Mouse (Mus musculus) hindbrain, embryonic 16.5 days (tissue): ENCODE measurements at regions not wholly inside any gene's neighbourhood (a gene's known extent, or its start where the extent isn't known, plus 50 kb on each side); places are given as distances from the start of the nearest gene placed in this dataset.

ENCODE experiments used
- ATAC-seq: fragments of 200-750 bp; cut with Nextera tagmentation; 2 replicates; pipeline ENCODE4 v1.8.0; 2017; ENCODE audit warnings: moderate TSS enrichment, moderate library complexity
- H3K27ac ChIP-seq: fragments of 300-500 bp; sonication (generic); 2 replicates; pipeline ENCODE4 v1.5.1; 2014; ENCODE audit warnings: low read depth, mild to moderate bottlenecking, control low read depth, low read length, moderate library complexity
- H3K27me3 ChIP-seq: fragments of 300-500 bp; sonication (generic); replicated peaks from 2 replicates; pipeline ENCODE4 v1.6.1; 2014; ENCODE audit warnings: low read length; ENCODE audit not compliant: control insufficient read depth, insufficient read depth
- H3K36me3 ChIP-seq: fragments of 300-500 bp; sonication (generic); 2 replicates; pipeline ENCODE4 v1.6.1; 2014; ENCODE audit warnings: mild to moderate bottlenecking, low read length, moderate library complexity, mixed read lengths; ENCODE audit not compliant: control insufficient read depth, insufficient read depth
- H3K4me1 ChIP-seq: fragments of 300-500 bp; sonication (generic); 2 replicates; pipeline ENCODE4 v1.6.1; 2014; ENCODE audit warnings: low read depth, low read length; ENCODE audit not compliant: control insufficient read depth, insufficient read depth
- H3K4me2 ChIP-seq: fragments of 300-500 bp; sonication (generic); 2 replicates; pipeline ENCODE4 v1.6.1; 2014; ENCODE audit warnings: mild to moderate bottlenecking, low read length, control low read depth, moderate library complexity
- H3K4me3 ChIP-seq: fragments of 300-500 bp; sonication (generic); 2 replicates; pipeline ENCODE4 v1.5.1; 2014; ENCODE audit warnings: mild to moderate bottlenecking, low read length, control low read depth, moderate library complexity
- H3K9ac ChIP-seq: fragments of 300-500 bp; sonication (generic); 2 replicates; pipeline ENCODE4 v1.6.1; 2014; ENCODE audit warnings: low read depth, mild to moderate bottlenecking, control low read depth, low read length, moderate library complexity
- H3K9me3 ChIP-seq: fragments of 300-500 bp; sonication (generic); 2 replicates; pipeline ENCODE4 v1.6.1; 2014; ENCODE audit warnings: mild to moderate bottlenecking, low read length, moderate library complexity; ENCODE audit not compliant: control insufficient read depth
- WGBS: fragments of 180-500 bp; shearing (Covaris S2); extraction: QIAGEN DNeasy Blood & Tissue Kit; methylation state at CpG from one replicate; pipeline ENCODE4 v1.1.7; 2014; 5-methylcytosine and 5-hydroxymethylcytosine counted together

GRCm38 (mm10) chr1:154961271-154961670 is 77.0 kb upstream of the Cacna1e start:
- ATAC-seq, result no peak
- H3K4me3 ChIP-seq, result no peak overlapping the region
- H3K36me3 ChIP-seq, result no peaks in the 10 kb centered on the region
- no peaks in the 10 kb centered on the region for H3K9me3 ChIP-seq
- no peak overlapping the region for H3K4me2 ChIP-seq
- no peaks in the 10 kb centered on the region for H3K27me3 ChIP-seq
- H3K4me1 ChIP-seq, result 0 out of 2 replicates have a peak, but pooled peaks cover 3% of the 10 kb centered on the region
- 75% methylated on average over 4 of the region's 4 CpGs for WGBS
- no peak overlapping the region for H3K27ac ChIP-seq
- no peak overlapping the region for H3K9ac ChIP-seq

- Histone ChIP-seq H3K9ac (no peak overlapping the region), H3K36me3 (no peaks in the 10 kb centered on the region), H3K4me1 (0 out of 2 replicates have a peak, but pooled peaks cover 3% of the 10 kb centered on the region), H3K27me3 (no peaks in the 10 kb centered on the region), H3K27ac (peak overlapping the region; percentile 21; the same call in 1 of the 2 replicates), H3K9me3 (no peaks in the 10 kb centered on the region), H3K4me2 (no peak overlapping the region), H3K4me3 (no peak overlapping the region)
- WGBS, result 41% methylated on average over 5 of the region's 5 CpGs
- peak; percentile 77 for ATAC-seq
Measured at GRCm38 (mm10) chr1:154956625-154957031, 72.3 kb upstream of the Cacna1e start.

GRCm38 (mm10) chr1:154952679-154953078 is 68.4 kb upstream of the Cacna1e start:
- 0 out of 2 replicates have a peak, but pooled peaks have one; percentile 34 for ATAC-seq
- H3K4me1 ChIP-seq, result 0 out of 2 replicates have a peak, but pooled peaks cover 3% of the 10 kb centered on the region
- H3K4me2 ChIP-seq, result no peak overlapping the region
- no peaks in the 10 kb centered on the region for H3K27me3 ChIP-seq
- H3K36me3 ChIP-seq, result no peaks in the 10 kb centered on the region
- no peaks in the 10 kb centered on the region for H3K9me3 ChIP-seq
- no peak overlapping the region for H3K9ac ChIP-seq
- H3K27ac ChIP-seq, result no peak overlapping the region
- no peak overlapping the region for H3K4me3 ChIP-seq
- 57% methylated on average over 2 of the region's 2 CpGs for WGBS
